Mouse (Mus musculus) heart, postnatal 14 days (tissue): ENCODE measurements around the gene Itprid1. TPM values are rescaled to one million over a fixed set of nuclear protein-coding genes. Genes with fewer than 3 reads are reported as not detected.

ENCODE experiments used
- DNase-seq, 2 experiments: peaks; one replicate each; pipeline ENCODE4 v3.0.0; 2021 to 2022
- intact Hi-C: fragments of 180-260 bp; cut with DNase I; formaldehyde crosslinking; loops from one replicate; pipeline ENCODE4 v1.15.1; 2025
- total RNA-seq, 2 experiments: library from RNA; stranded (reverse); gene quantifications; 2 replicates each; pipeline ENCODE4 v1.2.3; 2021

Itprid1 gene
- total RNA-seq, 2 experiments from 2014 or later: not detected

GRCm38 (mm10) chr6:55880886-55881285 is 44.2 kb downstream of the Itprid1 start:
- DNase-seq: no peak
- intact Hi-C loops: no loop called here

GRCm38 (mm10) chr6:55887598-55887997 is 50.9 kb downstream of the Itprid1 start:
- intact Hi-C loops: no loop called here
- DNase-seq: no peak

GRCm38 (mm10) chr6:55901568-55902328 is 65.1 kb downstream of the Itprid1 start:
- DNase-seq: no peak
- intact Hi-C loops: no loop called here

DNA sequence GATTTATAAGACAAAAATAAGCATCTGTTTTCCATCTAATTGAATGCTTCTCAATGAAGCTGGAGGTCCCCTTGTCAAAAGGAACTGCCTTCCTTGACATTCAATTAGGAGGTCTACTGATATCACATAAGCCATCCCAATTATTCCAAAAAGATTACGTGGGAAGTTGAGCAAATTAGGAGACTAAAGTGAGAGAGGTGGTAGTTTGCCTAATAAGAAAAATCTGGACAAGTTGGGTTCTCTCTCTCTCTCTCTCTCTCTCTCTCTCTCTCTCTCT is 65.6 kb downstream of the Itprid1 start:
- intact Hi-C loops: no loop called here
- DNase-seq: no peak

- no peak for DNase-seq
- intact Hi-C loops: no loop called here
Measured at GRCm38 (mm10) chr6:55919206-55919605, 82.5 kb downstream of the Itprid1 start.

- no peak for DNase-seq
Measured at GRCm38 (mm10) chr6:55920282-55920720, 83.6 kb downstream of the Itprid1 start.

DNA sequence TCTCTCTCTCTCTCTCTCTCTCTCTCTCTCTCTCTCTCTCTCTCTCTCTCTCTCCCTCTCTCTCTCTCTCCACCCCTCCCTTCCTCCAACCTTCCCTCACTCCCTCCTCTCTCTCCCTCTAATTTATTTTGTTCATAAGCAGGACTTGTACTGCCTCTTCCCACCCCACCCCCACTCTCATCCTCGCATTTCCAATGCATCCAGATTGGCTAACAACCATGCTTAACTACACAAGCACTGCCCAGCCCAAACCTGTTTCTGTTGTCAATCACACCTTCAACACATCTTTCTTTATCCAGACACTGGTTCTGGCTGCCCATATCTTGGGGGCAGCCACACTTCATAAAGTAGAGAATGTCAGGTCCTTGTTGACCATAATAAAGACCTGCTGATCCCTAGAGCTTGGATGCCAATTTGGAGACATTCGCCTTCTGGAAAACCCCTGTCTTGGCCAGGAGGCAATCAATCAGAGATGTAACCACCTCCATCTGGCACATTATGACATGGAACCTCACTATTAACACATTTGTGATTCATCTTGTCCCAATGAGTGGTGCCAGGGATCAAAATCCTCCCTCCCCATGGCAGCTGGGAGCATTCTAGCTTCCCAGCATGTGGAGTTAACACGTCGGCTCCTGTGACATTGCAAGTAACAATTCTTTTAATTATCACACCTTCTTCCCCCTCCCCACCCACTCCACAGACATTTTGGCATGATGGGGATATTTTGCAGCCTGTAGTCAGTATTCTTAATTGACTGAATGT is 84.4 kb downstream of the Itprid1 start:
- intact Hi-C loops: no loop called here
- DNase-seq: no peak

More at GRCm38 (mm10) chr6:55920282-55920720, 83.6 kb downstream of the Itprid1 start:
- intact Hi-C loops: no loop called here

DNA sequence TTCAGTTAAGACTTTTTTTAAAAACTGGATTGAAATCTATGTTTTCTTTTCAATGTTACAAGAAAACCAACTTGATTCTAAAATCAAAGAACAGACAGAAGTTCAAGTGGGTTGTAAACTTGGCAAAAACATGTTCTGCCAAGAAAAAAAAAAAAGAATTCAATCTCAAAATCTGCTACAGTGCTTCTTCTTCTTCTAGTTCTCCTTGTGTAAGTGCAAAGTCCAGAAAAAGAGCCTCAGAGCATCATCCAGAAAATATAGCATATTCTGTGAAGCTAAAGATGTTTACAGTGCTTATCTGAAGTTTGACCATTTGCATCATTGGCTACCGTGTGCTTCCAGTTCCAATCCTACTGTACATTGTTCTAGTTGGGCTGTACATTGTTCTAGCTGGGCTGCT is 108.0 kb downstream of the Itprid1 start:
- intact Hi-C loops: loop anchor here (10.0 kb wide), 1 partner anchor 550 kb away; no protein-coding TSS in a partner anchor
- DNase-seq: no peak

- DNase-seq: peak; percentile 38 to 69
- intact Hi-C loops: loop anchor here (1.0 to 2.0 kb wide), 2 partner anchors 234 to 430 kb away; no protein-coding TSS in a partner anchor
Measured at GRCm38 (mm10) chr6:55950345-55951110, 113.8 kb downstream of the Itprid1 start.

DNA sequence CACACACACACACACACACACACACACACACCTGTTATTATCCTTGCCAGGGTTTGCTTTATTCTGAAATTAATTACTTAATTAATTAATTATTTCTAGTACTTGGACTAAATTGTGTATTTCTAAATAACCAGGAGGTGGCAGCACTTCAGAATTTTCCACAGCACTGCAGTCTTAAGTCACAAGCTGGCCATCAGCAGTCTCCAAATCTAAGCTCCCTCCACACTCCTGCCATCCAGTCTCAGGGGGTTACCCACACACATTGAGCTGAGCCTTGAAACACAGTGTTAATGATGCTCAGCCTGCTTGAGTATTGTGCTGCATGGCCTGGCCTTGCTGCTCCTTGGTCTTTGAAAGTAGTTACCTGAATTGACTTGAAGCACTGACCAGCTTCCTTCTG is 136.3 kb downstream of the Itprid1 start:
- intact Hi-C loops: loop anchor here (2.0 kb wide), 1 partner anchor 76 kb away; no protein-coding TSS in a partner anchor
- peak in 1 of 2 experiments; percentile 28 for DNase-seq

GRCm38 (mm10) chr6:55979766-55980165 is 143.1 kb downstream of the Itprid1 start:
- DNase-seq: no peak
- intact Hi-C loops: no loop called here

- intact Hi-C loops: no loop called here
- no peak for DNase-seq
Measured at GRCm38 (mm10) chr6:56008711-56009110, 172.0 kb downstream of the Itprid1 start.

DNA sequence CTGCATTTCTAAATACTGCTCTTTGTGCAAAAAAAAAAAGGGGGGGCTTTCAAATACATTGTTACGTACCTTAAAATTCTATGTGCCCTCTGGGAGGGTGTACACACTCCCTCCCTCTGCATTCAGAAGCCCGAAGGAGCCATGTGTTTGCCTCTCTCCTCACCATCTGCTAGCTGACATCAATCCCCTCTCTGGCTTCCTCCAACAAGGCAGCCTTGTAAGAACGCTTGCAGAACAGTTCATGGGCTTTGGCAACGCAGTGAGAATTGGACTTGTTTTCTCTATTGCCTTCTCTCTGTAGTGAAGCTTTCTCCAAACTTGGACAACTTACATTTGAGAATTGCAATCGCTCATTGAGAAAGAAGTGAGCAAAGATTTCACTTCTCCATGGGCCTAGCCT is 175.7 kb downstream of the Itprid1 start:
- DNase-seq: no peak
- intact Hi-C loops: no loop called here

- intact Hi-C loops: no loop called here
- no peak for DNase-seq
Measured at GRCm38 (mm10) chr6:56017291-56017994, 180.7 kb downstream of the Itprid1 start, which contains the start of gene Ppp1r17. Ppp1r17 (plus strand) TSS chr6:56017497.

GRCm38 (mm10) chr6:56019632-56020031 is 182.9 kb downstream of the Itprid1 start:
- intact Hi-C loops: no loop called here

GRCm38 (mm10) chr6:56025533-56025932 is 188.8 kb downstream of the Itprid1 start:
- intact Hi-C loops: no loop called here
- peak in 1 of 2 experiments; percentile 16 for DNase-seq

More at GRCm38 (mm10) chr6:56019632-56020031, 182.9 kb downstream of the Itprid1 start:
- no peak for DNase-seq

DNA sequence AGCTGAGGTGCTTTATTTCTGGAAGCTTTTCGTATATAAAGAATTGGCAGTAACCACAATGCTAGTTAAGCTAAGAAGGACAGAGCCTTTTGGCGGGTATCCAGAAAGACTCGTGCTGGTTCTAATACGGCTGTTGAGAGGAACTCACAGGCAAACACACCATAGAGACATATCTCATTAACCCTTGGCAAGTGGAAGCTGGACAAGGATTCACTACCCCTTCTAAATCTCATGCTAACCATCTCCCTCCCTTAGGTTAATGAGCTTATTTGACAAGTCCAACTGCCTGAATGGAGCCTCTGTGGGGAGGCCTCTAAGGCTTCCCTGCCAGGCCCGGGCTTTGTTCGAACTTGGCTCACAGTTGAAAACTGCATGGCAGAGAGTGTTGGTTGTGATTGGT is 190.6 kb downstream of the Itprid1 start:
- intact Hi-C loops: no loop called here
- DNase-seq: no peak

DNA sequence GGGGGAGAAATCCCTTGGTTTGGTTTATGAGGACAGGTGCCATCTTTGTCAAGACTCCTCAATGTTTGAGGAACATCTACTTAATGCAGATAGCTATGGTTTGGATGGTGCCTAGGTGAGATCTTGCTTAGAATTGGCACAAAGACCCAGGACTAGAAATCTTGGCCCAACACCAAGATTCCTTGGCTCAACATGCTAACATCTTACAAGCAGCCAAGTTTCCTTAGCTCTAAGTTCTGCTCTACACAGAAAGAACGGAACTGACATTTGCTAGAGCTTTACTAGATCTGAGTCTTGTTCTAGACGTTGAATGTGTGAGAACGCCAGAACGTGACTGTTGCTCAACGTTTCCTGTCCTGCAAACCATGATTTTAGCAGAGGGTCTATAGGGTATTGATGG is 191.3 kb downstream of the Itprid1 start:
- intact Hi-C loops: no loop called here
- peak in 1 of 2 experiments; percentile 14 for DNase-seq
